Mouse (Mus musculus): ENCODE measurements around the gene Lrr1.

Gene Lrr1

GRCm38 (mm10) chr12:69215000-69215785 is 46.6 kb downstream of the Lrr1 start:
- in situ Hi-C loops (cut with MboI; ENCODE audit: unreplicated experiment in 2 of 2), result loop anchor here (5.0 to 10.0 kb wide), 5 partner anchors 82 to 480 kb away; partner anchors contain the start of genes Klhdc2 (in 1 of the 2) and Vcpkmt (in 1 of the 2)

DNA sequence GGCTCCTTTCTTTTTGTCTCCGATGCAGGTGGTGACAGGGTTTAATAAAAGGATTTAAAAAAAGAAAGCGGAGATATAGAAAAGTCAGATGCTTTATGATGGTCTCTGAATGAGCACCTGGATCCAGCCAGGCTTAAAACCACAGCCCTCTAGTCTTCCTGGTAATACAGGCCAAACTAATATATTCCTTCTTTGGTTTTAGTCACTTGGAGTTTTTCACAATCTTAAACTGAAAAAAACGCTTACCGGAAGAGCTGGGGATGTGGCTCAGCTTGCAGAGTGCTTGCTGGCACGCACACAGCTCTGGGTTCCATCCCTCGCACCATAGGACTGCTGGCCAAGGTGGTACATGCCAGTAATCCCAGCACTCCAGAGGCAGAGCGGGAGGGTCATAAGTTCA is 48.0 kb downstream of the Lrr1 start:
- in situ Hi-C loops (cut with MboI; ENCODE audit: unreplicated experiment in 2 of 2), result loop anchor here in 1 of 2 experiments (10.0 kb wide), 1 partner anchor 478 kb away; no protein-coding TSS in a partner anchor

- in situ Hi-C loops (cut with MboI; ENCODE audit: unreplicated experiment in 2 of 2), result no loop called here
Observed at GRCm38 (mm10) chr12:69220613-69221277, 52.1 kb downstream of the Lrr1 start.

DNA sequence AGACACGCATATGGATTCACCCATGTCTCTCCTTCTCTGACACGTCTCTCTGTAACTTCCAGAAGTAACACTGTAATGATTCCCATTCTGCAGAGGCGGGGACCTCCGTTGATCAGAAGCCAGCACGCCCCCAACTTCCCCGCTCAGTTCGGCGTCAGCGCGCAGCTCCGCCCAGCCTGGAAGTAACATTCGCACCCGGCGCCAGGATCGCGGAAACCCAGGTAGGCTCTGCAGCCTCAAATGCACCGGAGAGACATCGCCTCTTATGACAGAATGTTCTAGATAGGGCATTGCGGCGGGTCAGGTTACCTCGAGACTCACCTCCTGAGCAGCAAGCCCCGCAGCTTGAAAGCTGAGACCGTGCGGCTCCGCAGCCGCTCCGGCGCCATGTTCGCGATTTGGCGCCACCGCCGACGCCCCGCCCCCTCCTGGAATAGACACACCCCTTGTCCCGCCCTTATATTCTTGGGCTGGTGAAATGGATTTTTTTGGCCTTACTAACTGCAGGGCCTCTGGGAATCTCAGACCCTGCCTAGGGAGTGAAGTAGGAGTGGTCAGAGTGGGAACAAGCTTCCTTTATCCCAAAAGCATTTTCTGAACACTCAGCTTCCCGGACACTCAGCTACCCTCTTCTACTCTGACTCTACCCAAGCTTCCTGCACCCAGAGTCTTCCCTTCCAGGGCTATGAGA is 59.3 kb downstream of the Lrr1 start, which contains the start of gene Pole2:
Gene Pole2 (minus strand): TSS at position 420 of the 691 bp plus-strand sequence.
- in situ Hi-C loops (cut with MboI; ENCODE audit: unreplicated experiment in 2 of 2), result loop anchor here in 1 of 2 experiments (5.0 kb wide), 1 partner anchor 69 kb away; the partner anchor contains the start of gene Klhdc2
